Mouse (Mus musculus) spleen, adult 12 weeks (tissue): ENCODE results near the gene Prr30.
"Not testable (repeated sequence)": the region's sequence is repeated elsewhere in the genome, so short reads cannot be mapped to it uniquely, and the experiment has no call there.

ENCODE experiments used
- DNase-seq: peaks from one replicate; pipeline ENCODE4 v3.0.0; 2022; ENCODE audit warnings: low spot score

The Prr30 gene

GRCm38 (mm10) chr14:101200230-101200629 is at the start of gene Prr30:
Gene Prr30 (minus strand): TSS chr14:101200330.
- DNase-seq = no peak

- DNase-seq = no peak
Measured at GRCm38 (mm10) chr14:101246793-101247192, 46.7 kb upstream of the Prr30 start.

- DNase-seq = no peak
Measured at GRCm38 (mm10) chr14:101245706-101246105, 45.6 kb upstream of the Prr30 start.

GRCm38 (mm10) chr14:101244441-101244840 is 44.3 kb upstream of the Prr30 start:
- DNase-seq = not testable (repeated sequence)

GRCm38 (mm10) chr14:101237965-101238364 is 37.8 kb upstream of the Prr30 start:
- no peak for DNase-seq

- no peak for DNase-seq
Measured at GRCm38 (mm10) chr14:101229068-101229467, 28.9 kb upstream of the Prr30 start.

GRCm38 (mm10) chr14:101222319-101222718 is 22.2 kb upstream of the Prr30 start:
- DNase-seq = no peak

- DNase-seq = no peak
Measured at GRCm38 (mm10) chr14:101172258-101172657, 27.9 kb downstream of the Prr30 start.
